Mouse (Mus musculus): Measurements from ENCODE around the gene Nepro. TPM values are rescaled to one million over a fixed set of nuclear protein-coding genes. Genes with fewer than 3 reads are reported as not detected.
A peak's percentile ranks its signal among the peaks of the same experiment; 100 is the strongest.

Nepro gene
- polyA plus RNA-seq, 1 experiment, result 3.9 TPM

- Histone ChIP-seq H3K4me3 (replicated peaks; ENCODE audit: insufficient read depth, low read depth, low read length) (peak within 1 kb of the TSS; percentile 83), H3K27me3 (ENCODE audit: control insufficient read depth, insufficient read depth, low read length) (no peaks in the 10 kb centered on the region)
- WGBS, result under 1% methylated on average over 47 of the region's 47 CpGs
Measured at GRCm38 (mm10) chr16:44745866-44746562, 21.9 kb downstream of the Nepro start, which contains the start of gene Gtpbp8. TSS of gene Gtpbp8 (minus strand) at chr16:44746363.

GRCm38 (mm10) chr16:44748007-44748406, 23.9 kb downstream of the Nepro start:
- H3K27me3 ChIP-seq (ENCODE audit: control insufficient read depth, insufficient read depth, low read length), result no peaks in the 10 kb centered on the region
- H3K4me3 ChIP-seq (replicated peaks; ENCODE audit: insufficient read depth, low read depth, low read length), result no peak overlapping the region
- H3K27ac ChIP-seq (ENCODE audit: insufficient read depth, low read length), result no peak overlapping the region
- H3K4me1 ChIP-seq (ENCODE audit: control insufficient read depth, insufficient read depth, low read length), result no peaks in the 10 kb centered on the region; the same call in 1 of the 2 replicates
- WGBS, result 55% methylated on average over 3 of the region's 3 CpGs
- DNase-seq, result no peak
- TF ChIP-seq CTCF (IDR thresholded peaks at IDR 0.05; ENCODE audit: borderline replicate concordance, insufficient read depth, low read depth, low read length), result no peak
- no peak for TF ChIP-seq POLR2A (IDR thresholded peaks at IDR 0.05; ENCODE audit: borderline replicate concordance, insufficient read depth, low read length)

More at GRCm38 (mm10) chr16:44745866-44746562, 21.9 kb downstream of the Nepro start, which contains the start of gene Gtpbp8:
- DNase-seq, result peak; percentile 93
- Histone ChIP-seq H3K4me1 (ENCODE audit: control insufficient read depth, insufficient read depth, low read length) (no peaks in the 10 kb centered on the region; the same call in 1 of the 2 replicates), H3K27ac (ENCODE audit: insufficient read depth, low read length) (peak within 1 kb of the TSS; percentile 96)
- no peak for TF ChIP-seq CTCF (IDR thresholded peaks at IDR 0.05; ENCODE audit: borderline replicate concordance, insufficient read depth, low read depth, low read length)
- TF ChIP-seq POLR2A (IDR thresholded peaks at IDR 0.05; ENCODE audit: borderline replicate concordance, insufficient read depth, low read length), result peak; percentile 81; the same call in 1 of the 2 replicates

GRCm38 (mm10) chr16:44757700-44758099, 33.6 kb downstream of the Nepro start:
- no peak overlapping the region for H3K4me3 ChIP-seq (replicated peaks; ENCODE audit: insufficient read depth, low read depth, low read length)
- H3K4me1 ChIP-seq (ENCODE audit: control insufficient read depth, insufficient read depth, low read length), result no peaks in the 10 kb centered on the region
- TF ChIP-seq CTCF (IDR thresholded peaks at IDR 0.05; ENCODE audit: borderline replicate concordance, insufficient read depth, low read depth, low read length), result no peak
- no peak for TF ChIP-seq POLR2A (IDR thresholded peaks at IDR 0.05; ENCODE audit: borderline replicate concordance, insufficient read depth, low read length)
- WGBS, result 85% methylated on average over 8 of the region's 8 CpGs
- H3K27me3 ChIP-seq (ENCODE audit: control insufficient read depth, insufficient read depth, low read length), result no peaks in the 10 kb centered on the region; the same call in 1 of the 2 replicates
- DNase-seq, result no peak
- H3K27ac ChIP-seq (ENCODE audit: insufficient read depth, low read length), result no peak overlapping the region

GRCm38 (mm10) chr16:44761811-44762210, 37.7 kb downstream of the Nepro start:
- Histone ChIP-seq H3K4me1 (ENCODE audit: control insufficient read depth, insufficient read depth, low read length) (no peaks in the 10 kb centered on the region), H3K27ac (ENCODE audit: insufficient read depth, low read length) (no peak overlapping the region), H3K4me3 (replicated peaks; ENCODE audit: insufficient read depth, low read depth, low read length) (no peak overlapping the region), H3K27me3 (ENCODE audit: control insufficient read depth, insufficient read depth, low read length) (no peaks in the 10 kb centered on the region)
- no peak for TF ChIP-seq POLR2A (IDR thresholded peaks at IDR 0.05; ENCODE audit: borderline replicate concordance, insufficient read depth, low read length)
- TF ChIP-seq CTCF (IDR thresholded peaks at IDR 0.05; ENCODE audit: borderline replicate concordance, insufficient read depth, low read depth, low read length), result no peak
- DNase-seq, result no peak
- 29% methylated on average over 1 of the region's 1 CpGs for WGBS

GRCm38 (mm10) chr16:44765555-44766319, 41.6 kb downstream of the Nepro start, which contains the start of gene Cd200r1:
TSS of gene Cd200r1 (plus strand) at chr16:44765736.
- 69% methylated on average over 22 of the region's 22 CpGs for WGBS
- DNase-seq, result no peak
- H3K4me3 ChIP-seq (replicated peaks; ENCODE audit: insufficient read depth, low read depth, low read length), result no peak within 1 kb of the TSS

GRCm38 (mm10) chr16:44766320-44766892, 42.3 kb downstream of the Nepro start:
- no peak for DNase-seq
- Histone ChIP-seq H3K4me1 (ENCODE audit: control insufficient read depth, insufficient read depth, low read length) (no peaks in the 10 kb centered on the region), H3K4me3 (replicated peaks; ENCODE audit: insufficient read depth, low read depth, low read length) (no peak overlapping the region), H3K27ac (ENCODE audit: insufficient read depth, low read length) (no peak overlapping the region), H3K27me3 (ENCODE audit: control insufficient read depth, insufficient read depth, low read length) (no peaks in the 10 kb centered on the region)
- WGBS, result 88% methylated on average over 9 of the region's 9 CpGs
- TF ChIP-seq POLR2A (IDR thresholded peaks at IDR 0.05; ENCODE audit: borderline replicate concordance, insufficient read depth, low read length) (no peak), CTCF (IDR thresholded peaks at IDR 0.05; ENCODE audit: borderline replicate concordance, insufficient read depth, low read depth, low read length) (no peak)

More at GRCm38 (mm10) chr16:44765555-44766319, 41.6 kb downstream of the Nepro start, which contains the start of gene Cd200r1:
- no peaks in the 10 kb centered on the region for H3K4me1 ChIP-seq (ENCODE audit: control insufficient read depth, insufficient read depth, low read length)
- H3K27me3 ChIP-seq (ENCODE audit: control insufficient read depth, insufficient read depth, low read length), result no peaks in the 10 kb centered on the region
- no peak for TF ChIP-seq CTCF (IDR thresholded peaks at IDR 0.05; ENCODE audit: borderline replicate concordance, insufficient read depth, low read depth, low read length)
- TF ChIP-seq POLR2A (IDR thresholded peaks at IDR 0.05; ENCODE audit: borderline replicate concordance, insufficient read depth, low read length), result no peak
- H3K27ac ChIP-seq (ENCODE audit: insufficient read depth, low read length), result no peak within 1 kb of the TSS

GRCm38 (mm10) chr16:44767506-44767905, 43.4 kb downstream of the Nepro start:
- TF ChIP-seq CTCF (IDR thresholded peaks at IDR 0.05; ENCODE audit: borderline replicate concordance, insufficient read depth, low read depth, low read length) (no peak), POLR2A (IDR thresholded peaks at IDR 0.05; ENCODE audit: borderline replicate concordance, insufficient read depth, low read length) (no peak)
- DNase-seq, result no peak
- no peak overlapping the region for H3K4me3 ChIP-seq (replicated peaks; ENCODE audit: insufficient read depth, low read depth, low read length)
- H3K27me3 ChIP-seq (ENCODE audit: control insufficient read depth, insufficient read depth, low read length), result no peaks in the 10 kb centered on the region
- no peak overlapping the region for H3K27ac ChIP-seq (ENCODE audit: insufficient read depth, low read length)
- WGBS, result 87% methylated on average over 7 of the region's 7 CpGs
- H3K4me1 ChIP-seq (ENCODE audit: control insufficient read depth, insufficient read depth, low read length), result no peaks in the 10 kb centered on the region
